Mouse (Mus musculus) embryonic facial prominence, embryonic 13.5 days (tissue): ENCODE results near the gene Btnl10. TPM values are rescaled to one million over a fixed set of nuclear protein-coding genes. Genes with fewer than 3 reads are reported as not detected.

Experiments
- ATAC-seq: fragments of 200-750 bp; cut with Nextera tagmentation; 2 replicates; pipeline ENCODE4 v1.8.0; 2017; ENCODE audit warnings: low read depth; ENCODE audit not compliant: insufficient number of reproducible peaks, insufficient read depth, low FRiP score, low TSS enrichment
- H3K27ac ChIP-seq: fragments of 300-500 bp; sonication (generic); 2 replicates; pipeline ENCODE4 v1.5.1; 2015; ENCODE audit warnings: moderate library complexity, mild to moderate bottlenecking, inconsistent platforms
- H3K27me3 ChIP-seq: fragments of 300-500 bp; sonication (generic); 2 replicates; pipeline ENCODE4 v1.6.1; 2015; ENCODE audit warnings: mild to moderate bottlenecking, inconsistent platforms
- H3K36me3 ChIP-seq: fragments of 300-500 bp; sonication (generic); 2 replicates; pipeline ENCODE4 v1.6.1; 2015; ENCODE audit warnings: mild to moderate bottlenecking, inconsistent platforms
- H3K4me1 ChIP-seq: fragments of 300-500 bp; sonication (generic); 2 replicates; pipeline ENCODE4 v1.6.1; 2015; ENCODE audit warnings: inconsistent platforms
- H3K4me2 ChIP-seq: fragments of 300-500 bp; sonication (generic); 2 replicates; pipeline ENCODE4 v1.6.1; 2015; ENCODE audit warnings: moderate library complexity, mild to moderate bottlenecking, inconsistent platforms
- H3K4me3 ChIP-seq: fragments of 300-500 bp; sonication (generic); 2 replicates; pipeline ENCODE4 v1.5.1; 2015; ENCODE audit warnings: mild to moderate bottlenecking, inconsistent platforms
- H3K9ac ChIP-seq: fragments of 300-500 bp; sonication (generic); 2 replicates; pipeline ENCODE4 v1.6.1; 2015; ENCODE audit warnings: mild to moderate bottlenecking, inconsistent platforms
- H3K9me3 ChIP-seq: fragments of 300-500 bp; sonication (generic); 2 replicates; pipeline ENCODE4 v1.6.1; 2016; ENCODE audit warnings: inconsistent platforms
- WGBS: fragments of 180-500 bp; shearing (Covaris S2); methylation state at CpG from one replicate; pipeline ENCODE4 v1.1.7; 2015; ENCODE audit warnings: mixed read lengths; 5-methylcytosine and 5-hydroxymethylcytosine counted together
- polyA plus RNA-seq: library from polyadenylated mRNA; unstranded; fragments of >200 nt; fragmentation: Nextera tagmentation; extraction: Ambion mirVana; gene quantifications from 2 replicates; pipeline ENCODE4 v1.2.1, GENCODE M21; 2015

Gene Btnl10
- polyA plus RNA-seq, 1 experiment from 2014 or later = not detected

DNA sequence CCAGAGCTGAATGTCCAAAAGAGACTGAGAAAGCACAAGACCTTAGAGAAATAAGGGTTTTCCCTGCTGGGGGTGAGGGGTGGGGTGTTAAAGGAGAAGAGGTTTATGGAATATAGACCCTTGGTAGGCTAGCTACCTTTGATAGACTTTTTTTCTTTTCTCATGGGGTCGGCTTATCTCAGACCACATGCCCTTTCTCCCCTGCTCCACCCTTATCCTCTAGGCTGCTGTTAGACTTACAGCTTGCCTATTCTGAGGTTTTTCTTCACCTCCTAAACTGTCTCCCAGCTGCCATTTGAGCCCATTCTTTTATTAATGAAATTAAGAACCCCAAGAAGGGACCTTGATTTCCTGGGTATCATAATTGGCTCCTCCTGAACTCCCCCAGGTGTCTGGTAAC is 3.9 kb upstream of the Btnl10 start:
- H3K9me3 ChIP-seq = no peaks in the 10 kb centered on the region
- H3K27ac ChIP-seq = no peak overlapping the region
- H3K4me2 ChIP-seq = 0 out of 2 replicates have a peak overlapping the region, but pooled peaks have one; percentile 71
- H3K4me1 ChIP-seq = peaks cover 5% of the 10 kb centered on the region; the same call in 1 of the 2 replicates
- 78% methylated on average over 1 of the region's 1 CpGs for WGBS
- no peak overlapping the region; the same call in 1 of the 2 replicates for H3K9ac ChIP-seq
- no peaks in the 10 kb centered on the region for H3K27me3 ChIP-seq
- no peak for ATAC-seq
- H3K36me3 ChIP-seq = no peaks in the 10 kb centered on the region
- no peak overlapping the region for H3K4me3 ChIP-seq

DNA sequence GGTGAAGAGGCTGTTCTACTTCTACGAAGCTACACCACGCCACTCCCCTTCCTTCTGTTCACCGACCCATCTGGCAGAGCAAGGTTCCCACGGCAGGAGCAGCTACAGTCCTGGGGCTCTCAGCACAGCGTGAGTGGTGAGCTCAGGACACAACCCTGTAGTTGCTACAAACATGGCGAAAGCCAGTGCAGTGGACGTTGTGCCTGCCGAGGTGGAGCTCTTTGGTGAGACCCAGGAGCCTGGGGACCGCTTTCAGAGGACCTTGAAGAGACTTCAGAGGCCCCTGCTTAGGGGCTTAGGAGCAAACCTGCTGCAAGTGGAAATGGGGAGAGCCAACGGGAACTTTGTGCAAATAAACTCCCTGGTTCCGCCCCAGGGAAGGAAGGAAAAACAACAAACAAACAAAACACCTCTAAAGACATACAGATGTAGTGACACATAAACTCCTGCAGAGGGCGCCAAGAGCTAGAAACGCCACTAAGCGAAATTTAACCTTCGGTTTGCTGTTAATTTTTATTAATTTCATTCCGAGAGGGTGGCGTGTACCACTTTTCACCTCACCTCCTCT is 3.2 kb upstream of the Btnl10 start:
- H3K9me3 ChIP-seq = no peaks in the 10 kb centered on the region
- H3K4me3 ChIP-seq = peak overlapping the region; percentile 43
- peak overlapping the region; percentile 65 for H3K9ac ChIP-seq
- H3K4me1 ChIP-seq = peaks cover 5% of the 10 kb centered on the region; the same call in 1 of the 2 replicates
- H3K4me2 ChIP-seq = peak overlapping the region; percentile 71
- ATAC-seq = no peak
- H3K27ac ChIP-seq = no peak overlapping the region; the same call in 1 of the 2 replicates
- no peaks in the 10 kb centered on the region for H3K36me3 ChIP-seq
- H3K27me3 ChIP-seq = no peaks in the 10 kb centered on the region
- WGBS = 17% methylated on average over 17 of the region's 17 CpGs

DNA sequence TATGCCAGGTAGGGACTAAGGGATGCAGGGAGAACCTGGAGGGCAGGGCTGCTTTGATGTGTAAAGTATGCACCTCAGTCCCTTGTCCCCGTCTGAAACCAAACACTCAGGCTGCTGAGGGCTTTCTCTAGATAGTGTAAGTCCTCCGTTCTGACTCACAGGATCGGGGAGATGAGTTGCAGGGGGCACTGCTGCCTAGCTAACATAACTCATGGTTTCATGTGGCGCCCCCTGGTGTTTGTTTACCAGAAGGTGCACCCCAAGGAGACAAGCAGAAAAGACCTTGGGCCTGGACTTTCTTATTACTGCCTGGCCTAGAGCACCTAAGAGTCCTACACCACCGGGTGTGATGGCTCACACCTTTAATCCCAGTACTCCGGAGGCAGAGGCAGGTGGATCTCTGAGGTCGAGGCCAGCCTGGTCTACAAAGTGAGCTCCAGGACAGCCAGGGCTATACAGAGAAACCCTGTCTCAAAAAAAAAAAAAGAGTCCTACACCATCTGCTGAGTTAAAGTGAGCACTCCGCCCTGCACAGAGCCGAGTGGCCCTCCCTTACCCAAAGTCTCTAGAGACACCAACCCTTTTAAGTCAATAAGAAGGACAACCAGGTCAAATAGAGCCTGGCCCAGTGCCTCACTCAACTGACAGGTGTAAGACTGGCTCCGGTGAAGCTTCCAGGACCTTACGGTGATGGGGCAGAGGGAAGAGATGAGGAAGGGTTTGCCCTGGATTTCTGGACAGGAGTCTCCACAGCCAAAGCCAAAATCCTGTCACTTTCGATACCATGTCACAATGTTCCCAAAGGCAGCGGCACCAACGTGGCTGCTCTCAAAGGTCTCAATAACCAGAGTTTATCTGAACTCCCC is 596 bp upstream of the Btnl10 start:
- ATAC-seq = no peak
- H3K27me3 ChIP-seq = no peaks in the 10 kb centered on the region
- WGBS = 56% methylated on average over 14 of the region's 14 CpGs
- no peak overlapping the region for H3K4me2 ChIP-seq
- no peaks in the 10 kb centered on the region for H3K36me3 ChIP-seq
- no peak overlapping the region for H3K4me3 ChIP-seq
- peaks cover 5% of the 10 kb centered on the region; the same call in 1 of the 2 replicates for H3K4me1 ChIP-seq
- H3K9ac ChIP-seq = no peak overlapping the region
- no peaks in the 10 kb centered on the region for H3K9me3 ChIP-seq
- no peak overlapping the region for H3K27ac ChIP-seq

DNA sequence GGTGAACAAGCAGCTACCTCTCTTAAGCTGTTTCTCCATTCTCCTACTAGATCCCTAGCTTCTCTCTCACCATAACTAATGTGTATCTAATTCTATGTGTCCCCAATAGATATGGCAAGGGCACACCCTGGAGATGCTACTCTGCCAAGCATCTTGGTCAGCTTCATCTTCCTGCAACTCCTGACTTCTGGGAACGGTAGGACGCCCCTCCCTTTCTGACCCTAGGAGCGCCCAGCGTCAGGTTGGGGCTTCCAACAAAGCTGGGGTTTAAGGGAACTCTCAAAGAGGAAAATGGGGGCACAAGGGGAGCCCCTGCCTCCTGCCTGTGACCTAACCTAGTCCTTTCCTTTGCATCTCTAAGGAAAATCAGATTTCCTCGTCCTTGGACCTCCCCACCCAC is 1.1 kb downstream of the Btnl10 start:
- no peak overlapping the region for H3K4me3 ChIP-seq
- H3K27ac ChIP-seq = no peak overlapping the region
- no peaks in the 10 kb centered on the region for H3K9me3 ChIP-seq
- 75% methylated on average over 5 of the region's 5 CpGs for WGBS
- H3K4me1 ChIP-seq = peaks cover 5% of the 10 kb centered on the region; the same call in 1 of the 2 replicates
- no peaks in the 10 kb centered on the region for H3K36me3 ChIP-seq
- no peak for ATAC-seq
- no peak overlapping the region for H3K4me2 ChIP-seq
- H3K27me3 ChIP-seq = no peaks in the 10 kb centered on the region
- H3K9ac ChIP-seq = no peak overlapping the region

DNA sequence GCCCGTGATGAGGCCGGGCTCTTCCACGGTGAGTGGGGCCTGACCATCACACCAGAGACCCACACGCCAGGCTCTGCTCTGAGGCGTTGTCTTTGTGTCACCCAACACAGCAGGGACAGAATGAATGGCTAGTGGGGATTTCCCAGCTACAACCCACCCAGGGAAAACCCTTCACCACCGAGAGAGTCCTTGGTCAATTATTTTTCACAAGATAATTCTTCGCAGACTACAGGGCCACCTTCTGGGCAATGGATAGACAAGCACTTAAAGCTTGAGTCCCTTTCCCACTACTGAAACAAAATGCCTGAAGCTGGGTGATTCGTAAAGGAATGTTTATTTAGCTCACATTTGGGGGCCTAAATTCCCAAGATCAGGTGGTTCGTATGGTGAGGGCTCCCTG is 4.7 kb downstream of the Btnl10 start:
- Histone ChIP-seq H3K36me3 (no peaks in the 10 kb centered on the region), H3K4me2 (no peak overlapping the region), H3K4me1 (no peaks in the 10 kb centered on the region), H3K4me3 (no peak overlapping the region), H3K27me3 (no peaks in the 10 kb centered on the region), H3K27ac (no peak overlapping the region), H3K9me3 (no peaks in the 10 kb centered on the region), H3K9ac (no peak overlapping the region)
- ATAC-seq = no peak
- 85% methylated on average over 9 of the region's 9 CpGs for WGBS

DNA sequence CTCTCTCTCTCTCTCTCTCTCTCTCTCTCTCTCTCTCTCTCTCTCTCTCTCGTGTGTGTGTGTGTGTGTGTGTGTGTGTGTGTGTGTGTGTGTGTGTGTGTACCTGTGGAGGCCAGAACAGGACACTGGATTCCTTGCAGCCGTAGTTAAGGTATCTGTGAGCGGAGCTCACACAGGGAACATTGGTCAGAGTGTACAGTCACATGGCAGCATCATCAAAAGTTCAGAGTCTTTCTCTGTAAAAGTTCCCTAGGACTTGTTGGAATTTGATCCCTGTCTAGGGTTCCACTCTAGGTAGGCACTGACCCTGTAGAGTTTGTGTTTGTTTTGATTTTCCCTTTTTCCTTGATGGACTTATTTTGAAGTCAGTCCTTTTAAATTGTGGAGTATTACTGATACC is 8.9 kb downstream of the Btnl10 start:
- ATAC-seq = no peak
- Histone ChIP-seq H3K4me1 (peaks cover 5% of the 10 kb centered on the region), H3K4me3 (no peak overlapping the region), H3K9me3 (no peaks in the 10 kb centered on the region), H3K27ac (no peak overlapping the region), H3K27me3 (no peaks in the 10 kb centered on the region), H3K4me2 (no peak overlapping the region), H3K9ac (no peak overlapping the region), H3K36me3 (peaks cover 6% of the 10 kb centered on the region)
- 74% methylated on average over 2 of the region's 3 CpGs for WGBS

DNA sequence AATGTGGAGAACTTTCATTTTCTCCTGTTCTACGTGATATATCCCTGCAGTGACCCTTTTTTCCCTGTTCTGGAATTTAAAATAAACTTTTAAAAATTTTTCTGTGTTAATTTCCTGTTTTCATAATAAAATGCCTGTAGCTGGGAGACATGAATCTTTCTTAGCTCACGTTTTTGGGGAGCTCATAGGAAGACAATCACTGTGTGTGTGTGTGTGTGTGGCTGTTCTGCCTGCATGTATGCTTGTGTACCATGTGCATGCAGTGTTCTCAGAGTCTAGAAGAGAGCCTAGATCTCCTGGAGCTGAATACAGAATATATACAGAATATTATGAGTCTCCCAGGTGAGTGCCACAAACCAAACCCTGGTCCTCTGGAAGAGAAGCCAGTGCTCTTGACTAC is 9.3 kb downstream of the Btnl10 start:
- WGBS = 70% methylated on average over 2 of the region's 2 CpGs
- H3K4me1 ChIP-seq = peaks cover 5% of the 10 kb centered on the region
- H3K27me3 ChIP-seq = no peaks in the 10 kb centered on the region
- no peak overlapping the region for H3K27ac ChIP-seq
- H3K9ac ChIP-seq = no peak overlapping the region
- no peaks in the 10 kb centered on the region for H3K9me3 ChIP-seq
- H3K4me2 ChIP-seq = no peak overlapping the region
- no peak for ATAC-seq
- no peak overlapping the region for H3K4me3 ChIP-seq
- H3K36me3 ChIP-seq = peaks cover 10% of the 10 kb centered on the region

DNA sequence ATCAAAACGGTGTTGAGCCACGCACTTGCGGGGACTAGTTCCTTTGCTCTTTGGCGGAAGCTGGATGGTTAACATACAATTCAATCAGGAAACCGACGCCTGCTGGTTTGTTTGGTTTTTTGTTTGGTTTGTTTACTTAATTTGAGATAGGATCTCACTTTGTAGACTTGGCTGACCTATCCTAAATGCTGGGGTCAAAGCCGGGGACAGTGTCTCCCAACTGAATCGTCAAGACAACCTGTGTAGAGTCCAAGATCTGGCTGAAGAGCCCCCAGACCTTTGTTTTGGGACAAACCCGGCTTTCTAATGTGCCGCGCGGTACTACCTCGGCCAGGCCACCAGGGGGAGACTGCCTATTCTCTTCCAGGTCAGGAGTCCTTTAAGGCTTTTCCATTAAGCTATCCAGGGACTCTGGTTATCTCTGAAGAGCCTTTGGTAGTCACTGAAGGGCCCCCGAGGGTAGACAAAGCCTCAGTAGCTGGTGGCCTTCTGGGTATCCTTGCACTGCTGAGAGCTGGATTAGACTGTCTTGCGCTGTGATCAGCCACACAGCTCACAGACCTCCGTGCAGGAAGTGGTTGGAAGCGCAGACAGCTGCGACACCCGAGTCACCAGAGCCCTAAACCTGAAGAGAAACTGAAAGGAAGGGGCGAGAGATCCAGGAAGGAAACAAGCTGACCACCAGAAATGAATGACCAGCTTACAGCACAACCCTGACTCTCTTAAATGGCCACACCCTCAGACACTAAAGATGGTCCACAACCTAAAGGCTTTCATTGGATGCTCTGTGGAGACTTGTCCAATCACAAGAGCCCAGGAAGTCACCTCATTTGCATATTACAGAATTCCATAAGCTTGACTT is 10.3 kb downstream of the Btnl10 start:
- Histone ChIP-seq H3K4me2 (peak overlapping the region; percentile 39), H3K27me3 (no peaks in the 10 kb centered on the region), H3K9ac (0 out of 2 replicates have a peak overlapping the region, but pooled peaks have one; percentile 44), H3K9me3 (no peaks in the 10 kb centered on the region), H3K36me3 (peaks cover 19% of the 10 kb centered on the region), H3K4me3 (0 out of 2 replicates have a peak overlapping the region, but pooled peaks have one; percentile 14), H3K27ac (no peak overlapping the region; the same call in 1 of the 2 replicates), H3K4me1 (peaks cover 5% of the 10 kb centered on the region)
- 0 out of 2 replicates have a peak, but pooled peaks have one; percentile 40 for ATAC-seq
- 34% methylated on average over 20 of the region's 20 CpGs for WGBS

DNA sequence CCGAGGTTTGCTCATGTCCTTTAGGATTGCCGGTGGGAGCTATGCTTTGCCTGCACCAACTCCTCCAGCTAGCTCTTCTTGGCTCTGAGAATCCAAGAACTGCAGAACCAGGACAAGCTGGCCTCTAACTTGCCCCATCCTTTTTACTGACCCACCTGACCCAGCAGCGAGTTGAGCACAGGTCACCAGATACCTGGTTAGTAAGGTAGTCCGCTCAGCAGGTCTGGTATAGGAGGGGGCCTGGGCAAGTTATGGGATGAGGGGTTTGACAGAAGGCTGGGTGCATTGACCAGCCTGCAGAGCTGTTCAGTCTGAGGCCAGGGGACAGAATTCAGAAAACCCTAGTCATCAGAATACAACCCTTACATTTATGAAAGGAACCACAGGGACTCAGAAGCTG is 11.3 kb downstream of the Btnl10 start:
- Histone ChIP-seq H3K36me3 (peaks cover 30% of the 10 kb centered on the region), H3K4me2 (no peak overlapping the region), H3K9me3 (no peaks in the 10 kb centered on the region), H3K4me3 (no peak overlapping the region), H3K4me1 (peaks cover 5% of the 10 kb centered on the region), H3K27me3 (no peaks in the 10 kb centered on the region), H3K27ac (no peak overlapping the region), H3K9ac (no peak overlapping the region)
- no peak for ATAC-seq
- 79% methylated on average over 4 of the region's 4 CpGs for WGBS

DNA sequence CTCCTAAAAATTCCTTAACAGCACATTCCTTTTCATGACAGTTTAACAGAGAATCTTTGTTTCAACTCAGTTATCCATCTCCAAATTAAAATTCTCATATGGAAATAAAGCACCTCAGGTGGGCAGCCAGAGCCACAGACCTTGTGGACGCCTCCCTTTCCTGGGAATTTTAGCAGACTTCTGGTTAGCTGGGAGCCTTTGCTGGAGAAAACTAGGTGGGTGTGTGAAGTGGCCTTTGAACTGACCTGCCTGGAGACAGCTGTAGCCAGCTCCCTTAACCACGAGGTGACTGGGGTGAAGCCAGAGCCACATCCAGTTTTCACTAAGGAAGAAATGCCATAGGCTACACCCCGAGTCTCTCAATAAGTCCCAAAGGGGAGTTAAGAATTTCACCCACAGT is 11.9 kb downstream of the Btnl10 start:
- Histone ChIP-seq H3K27me3 (no peaks in the 10 kb centered on the region), H3K36me3 (peaks cover 35% of the 10 kb centered on the region), H3K27ac (no peak overlapping the region), H3K4me1 (peaks cover 5% of the 10 kb centered on the region), H3K9ac (no peak overlapping the region), H3K9me3 (no peaks in the 10 kb centered on the region), H3K4me3 (no peak overlapping the region), H3K4me2 (no peak overlapping the region)
- WGBS = 48% methylated on average over 3 of the region's 3 CpGs
- no peak for ATAC-seq

DNA sequence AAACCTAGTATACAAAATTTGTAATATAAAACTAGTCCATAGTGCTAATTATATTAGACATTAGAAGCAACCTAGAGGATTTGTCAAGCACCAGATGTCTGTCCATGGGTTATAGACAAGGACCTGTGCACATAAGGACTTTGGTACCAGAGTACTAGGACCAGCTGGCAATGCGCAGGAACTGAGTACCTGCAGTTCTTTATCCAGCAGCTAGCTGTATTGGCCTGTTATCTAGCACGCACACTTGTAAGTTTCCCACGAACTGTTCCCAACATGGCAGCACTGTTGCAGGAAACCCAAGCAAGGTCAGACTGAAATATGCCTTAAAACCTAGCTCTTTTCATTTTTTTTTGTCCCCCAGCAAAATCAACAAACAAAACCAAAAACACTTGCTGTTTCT is 12.5 kb downstream of the Btnl10 start:
- Histone ChIP-seq H3K27ac (no peak overlapping the region), H3K36me3 (peaks cover 40% of the 10 kb centered on the region), H3K9me3 (no peaks in the 10 kb centered on the region), H3K4me3 (no peak overlapping the region), H3K4me2 (no peak overlapping the region), H3K4me1 (peaks cover 5% of the 10 kb centered on the region), H3K9ac (no peak overlapping the region; the same call in 1 of the 2 replicates), H3K27me3 (no peaks in the 10 kb centered on the region)
- no peak for ATAC-seq
- WGBS = 94% methylated on average over 3 of the region's 3 CpGs
